Mouse (Mus musculus) stomach, postnatal 0 days (tissue): ENCODE measurements at regions not wholly inside any gene's neighbourhood (a gene's known extent, or its start where the extent isn't known, plus 50 kb on each side); places are given as distances from the start of the nearest gene placed in this dataset.

ENCODE experiments used
- CTCF ChIP-seq: IDR thresholded peaks from 2 replicates; pipeline ENCODE4 v1.5.1; 2016; ENCODE audit warnings: antibody characterized with exemption, low read depth, mild to moderate bottlenecking, moderate library complexity
- EP300 ChIP-seq: optimal IDR thresholded peaks from 2 replicates; pipeline ENCODE3; 2016; ENCODE audit warnings: antibody characterized with exemption

- TF ChIP-seq CTCF: no peak
- no peak for TF ChIP-seq EP300
These were observed 103.8 kb upstream of the Tank start for GRCm38 (mm10) chr2:61474626-61475025.
